Mouse (Mus musculus) cortical plate, adult 2 months (tissue): ENCODE results near the gene Zdhhc20. TPM values are rescaled to one million over a fixed set of nuclear protein-coding genes. Genes with fewer than 3 reads are reported as not detected.
"Not testable (repeated sequence)": the region's sequence is repeated elsewhere in the genome, so short reads cannot be mapped to it uniquely, and the experiment has no call there.

Experiments used
- H3K27ac ChIP-seq: fragments of 200-500 bp; 2 replicates; pipeline ENCODE4 v1.5.1; 2012; ENCODE audit warnings: low read length, control low read depth, inconsistent platforms; ENCODE audit not compliant: insufficient read depth
- H3K4me1 ChIP-seq: fragments of 200-500 bp; 2 replicates; pipeline ENCODE4 v1.6.1; 2011; ENCODE audit warnings: low read length; ENCODE audit not compliant: control insufficient read depth, insufficient read depth
- H3K4me3 ChIP-seq: fragments of 200-500 bp; 2 replicates; pipeline ENCODE4 v1.5.1; 2011; ENCODE audit warnings: mild to moderate bottlenecking, low read length, control low read depth; ENCODE audit not compliant: insufficient read depth
- CTCF ChIP-seq: fragments of 200-500 bp; IDR thresholded peaks from 2 replicates; pipeline ENCODE4 v1.5.1; 2011; ENCODE audit warnings: mild to moderate bottlenecking, control low read depth, low read length; ENCODE audit not compliant: insufficient read depth; ENCODE audit errors: extremely low read depth
- POLR2A ChIP-seq: fragments of 200-500 bp; IDR thresholded peaks from 2 replicates; pipeline ENCODE4 v1.6.1; 2011; ENCODE audit warnings: mild to moderate bottlenecking, low read length, control low read depth; ENCODE audit not compliant: insufficient read depth; ENCODE audit errors: extremely low read depth
- polyA plus RNA-seq: library from polyadenylated mRNA; depleted of rRNA; stranded (reverse); fragments of >200 nt; gene quantifications from 2 replicates; pipeline ENCODE4 v1.2.3, GENCODE M21; 2012

Gene Zdhhc20
- polyA plus RNA-seq, 1 experiment, result 28.7 TPM

DNA sequence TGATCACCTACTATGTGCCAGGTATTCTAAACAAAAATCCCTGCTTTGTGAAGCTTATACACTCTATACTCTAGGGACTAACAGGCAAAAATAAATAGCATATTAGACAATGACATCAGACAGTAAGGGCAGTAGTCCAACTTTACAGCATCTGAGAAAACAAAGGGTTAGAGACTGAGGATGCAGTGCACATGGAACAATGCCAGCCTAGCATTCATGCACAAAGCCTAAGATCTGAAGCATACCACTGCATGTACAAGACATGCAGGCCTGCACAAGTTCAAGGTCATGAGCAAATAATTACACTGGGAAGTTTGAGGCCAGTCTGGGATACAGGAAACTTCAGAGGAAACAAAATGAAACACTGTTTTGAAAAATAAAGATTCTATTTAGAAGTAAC, 30.6 kb downstream of the Zdhhc20 start:
- no peak for TF ChIP-seq CTCF
- TF ChIP-seq POLR2A, result no peak
- H3K27ac ChIP-seq, result no peak overlapping the region

DNA sequence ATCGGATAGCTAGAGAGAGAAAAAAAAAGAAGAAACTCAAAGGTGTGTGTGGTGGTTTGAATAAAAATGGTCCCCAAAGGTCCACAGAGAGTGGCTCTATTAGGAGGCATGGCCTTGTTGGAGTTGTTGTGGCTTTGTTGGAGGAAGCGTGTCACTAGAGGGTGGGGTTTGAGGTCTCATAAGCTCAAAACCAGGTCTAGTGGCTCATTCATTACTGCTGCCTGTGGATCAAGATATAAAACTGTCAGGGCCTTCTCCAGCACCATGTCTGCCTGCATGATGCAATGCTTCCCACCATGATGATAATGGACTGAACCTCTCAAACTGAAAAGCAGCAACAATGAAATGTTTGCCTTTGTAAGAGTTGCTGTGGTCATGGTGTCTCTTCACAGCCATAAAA, 31.5 kb downstream of the Zdhhc20 start:
- no peak overlapping the region for H3K4me3 ChIP-seq
- H3K4me1 ChIP-seq, result peaks cover 1% of the 10 kb centered on the region; the same call in 1 of the 2 replicates
- no peak overlapping the region for H3K27ac ChIP-seq
- TF ChIP-seq CTCF (no peak), POLR2A (no peak)

More for the DNA sequence above, 30.6 kb downstream of the Zdhhc20 start:
- Histone ChIP-seq H3K4me1 (peaks cover 3% of the 10 kb centered on the region), H3K4me3 (no peak overlapping the region)

DNA sequence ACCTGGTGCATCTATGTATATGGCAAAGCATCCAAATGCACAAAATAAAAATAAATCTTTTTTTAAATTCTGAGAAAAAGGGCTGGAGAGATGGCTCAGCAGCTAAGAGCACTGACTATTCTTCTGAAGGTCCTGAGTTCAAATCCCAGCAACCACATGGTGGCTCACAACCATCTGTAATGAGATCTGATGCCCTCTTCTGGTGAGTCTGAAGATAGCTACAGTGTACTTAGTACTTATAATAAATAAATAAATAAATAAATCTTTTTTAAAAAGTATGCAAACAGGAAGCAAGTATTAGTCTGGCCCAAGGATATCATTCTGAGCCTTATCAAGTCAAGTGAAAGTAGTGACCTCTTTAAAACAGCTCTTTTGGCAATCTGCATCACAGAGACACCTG, 34.0 kb downstream of the Zdhhc20 start:
- not testable (repeated sequence) for H3K4me3 ChIP-seq, H3K4me1 ChIP-seq

DNA sequence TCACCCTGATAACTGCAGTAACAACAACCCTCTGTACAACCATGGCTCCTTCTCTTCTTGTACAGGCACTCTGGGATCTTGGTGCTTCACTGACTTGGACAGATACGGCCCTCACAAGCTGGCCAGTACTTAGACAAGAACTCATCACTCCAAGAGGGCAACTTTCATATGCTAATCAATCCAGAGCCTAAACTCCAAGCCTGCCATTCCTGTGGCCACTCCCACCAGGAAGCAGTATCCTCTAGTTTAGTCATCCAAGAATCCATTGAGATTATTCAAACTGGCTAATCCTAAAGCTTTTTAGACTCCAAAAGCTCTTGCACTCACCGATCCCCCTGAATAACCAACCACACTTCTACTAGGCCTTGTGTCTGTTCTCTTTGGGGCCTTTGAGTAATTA, 37.1 kb downstream of the Zdhhc20 start:
- Histone ChIP-seq H3K4me1 (no peaks in the 10 kb centered on the region), H3K4me3 (no peak overlapping the region), H3K27ac (no peak overlapping the region)
- TF ChIP-seq CTCF, result no peak

More for the DNA sequence above, 34.0 kb downstream of the Zdhhc20 start:
- not testable (repeated sequence) for H3K27ac ChIP-seq

DNA sequence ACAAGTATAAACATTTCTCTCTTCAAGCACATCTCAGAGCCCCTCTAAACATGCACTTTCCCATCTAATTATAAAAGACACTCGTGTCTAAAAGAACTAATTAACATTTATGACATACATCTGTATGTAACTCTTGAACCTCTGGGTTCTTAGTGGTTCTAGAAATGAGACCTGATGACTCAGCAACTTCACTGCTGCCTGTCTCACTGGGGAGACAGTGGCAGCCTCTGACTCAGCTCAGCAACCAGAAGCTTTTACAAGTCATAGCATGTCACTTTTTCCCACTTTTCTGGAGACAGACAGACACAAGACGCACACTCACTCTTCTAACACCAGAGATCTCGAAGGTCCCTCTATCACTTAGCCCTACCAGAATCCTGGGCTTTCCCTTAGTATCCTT, 39.7 kb downstream of the Zdhhc20 start:
- TF ChIP-seq CTCF (no peak), POLR2A (no peak)
- no peaks in the 10 kb centered on the region for H3K4me1 ChIP-seq
- no peak overlapping the region for H3K27ac ChIP-seq
- no peak overlapping the region for H3K4me3 ChIP-seq

DNA sequence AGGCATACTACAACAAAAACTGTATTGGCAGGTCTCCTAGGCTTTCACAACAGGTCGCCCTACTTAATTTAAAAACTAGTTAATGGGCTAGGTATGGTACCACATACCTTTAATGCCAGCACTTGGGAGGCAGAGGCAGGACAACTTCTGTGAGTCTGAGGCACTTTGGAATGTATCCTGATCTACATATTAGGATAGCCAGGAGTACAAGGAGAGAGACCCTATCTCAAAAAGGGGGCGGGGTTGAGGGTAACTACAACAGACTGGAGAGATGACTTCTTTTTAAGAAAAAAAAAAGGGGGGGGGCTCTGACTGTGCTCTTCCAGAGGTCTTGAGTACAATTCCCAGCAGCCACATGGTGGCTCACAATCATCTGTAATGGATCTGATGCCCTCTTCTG, 41.4 kb downstream of the Zdhhc20 start:
- TF ChIP-seq POLR2A (no peak), CTCF (no peak)
- H3K4me1 ChIP-seq, result no peaks in the 10 kb centered on the region
- H3K4me3 ChIP-seq, result no peak overlapping the region
- no peak overlapping the region for H3K27ac ChIP-seq

DNA sequence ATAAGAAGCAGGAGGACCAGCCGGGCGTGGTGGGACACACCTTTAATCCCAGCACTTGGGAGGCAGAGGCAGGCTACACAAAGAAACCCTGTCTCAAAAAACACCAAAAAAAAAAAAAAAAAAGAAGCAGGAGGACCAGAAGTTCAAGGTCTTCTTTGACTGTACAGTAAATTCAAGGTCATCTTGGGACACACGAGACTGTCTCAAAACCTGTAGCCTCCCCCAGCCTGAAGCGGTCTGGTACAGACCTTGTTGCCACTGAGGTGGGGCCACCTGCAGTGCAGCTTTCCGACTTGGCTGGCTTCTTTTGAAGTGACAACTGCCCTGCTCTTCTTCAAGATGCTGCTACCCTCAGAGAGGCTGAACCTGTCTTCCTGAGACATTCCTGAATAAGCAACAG, 42.0 kb downstream of the Zdhhc20 start:
- not testable (repeated sequence) for H3K4me1 ChIP-seq, H3K4me3 ChIP-seq, H3K27ac ChIP-seq

DNA sequence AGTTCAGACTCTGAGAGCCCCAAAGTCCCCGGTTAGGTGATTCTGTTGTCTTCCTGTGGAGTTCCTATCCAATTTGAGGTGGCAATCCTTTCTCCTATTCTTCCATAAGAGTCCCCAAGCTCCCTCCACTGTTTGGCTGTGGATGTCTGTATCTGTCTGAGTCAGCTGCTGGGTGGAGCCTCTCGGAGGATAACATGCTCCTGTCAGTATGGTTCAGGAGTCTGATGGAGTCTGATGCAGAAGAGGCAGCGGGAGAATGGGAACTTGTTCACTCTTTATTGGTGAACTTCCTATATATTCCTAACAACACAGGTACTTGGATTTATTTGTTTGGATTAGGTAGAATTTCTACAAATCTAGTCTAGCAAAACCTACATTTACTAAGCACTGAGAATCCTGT, 45.5 kb downstream of the Zdhhc20 start:
- TF ChIP-seq CTCF, result no peak
- no peak for TF ChIP-seq POLR2A
- Histone ChIP-seq H3K27ac (no peak overlapping the region), H3K4me3 (no peak overlapping the region), H3K4me1 (no peaks in the 10 kb centered on the region)

DNA sequence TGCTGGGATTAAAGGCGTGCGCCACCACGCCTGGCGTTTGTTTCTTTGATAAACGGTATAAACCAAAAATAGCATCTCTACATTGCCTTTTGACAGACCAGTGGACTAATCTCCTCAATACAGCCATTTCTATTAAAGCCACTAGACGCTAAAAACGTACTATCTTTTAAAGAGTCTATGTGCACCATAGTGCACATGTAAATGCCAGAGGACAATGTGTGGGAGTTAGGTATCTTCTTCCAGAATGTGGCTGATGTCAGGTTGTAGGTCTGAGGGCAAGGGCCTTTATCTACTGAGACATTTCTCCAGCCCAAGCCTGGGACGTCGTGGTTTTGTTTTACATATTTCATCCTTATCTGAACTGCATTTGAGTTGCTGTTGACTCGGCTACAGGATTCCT, 54.9 kb downstream of the Zdhhc20 start:
- no peak overlapping the region for H3K4me3 ChIP-seq
- H3K27ac ChIP-seq, result no peak overlapping the region
- no peaks in the 10 kb centered on the region for H3K4me1 ChIP-seq
- TF ChIP-seq CTCF, result no peak
- TF ChIP-seq POLR2A, result no peak

DNA sequence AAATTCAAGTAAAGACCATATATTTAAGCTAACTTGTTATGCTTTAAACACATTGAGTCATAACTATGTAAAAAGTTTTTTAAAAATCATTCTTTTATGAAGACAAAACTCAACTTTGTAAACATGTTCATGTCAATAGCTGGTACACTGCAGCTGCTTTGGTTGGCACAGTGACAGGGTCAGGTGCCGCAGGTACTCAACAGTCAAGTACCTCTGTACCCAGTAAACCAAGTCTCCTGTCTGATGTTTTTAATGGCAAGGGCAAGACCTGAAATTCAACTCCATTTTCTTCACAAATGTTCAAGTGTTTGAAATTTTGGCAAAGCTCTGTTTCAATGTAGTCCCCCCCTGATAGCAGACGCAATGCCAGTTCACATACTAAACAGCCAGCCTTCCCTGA, 56.5 kb downstream of the Zdhhc20 start:
- TF ChIP-seq POLR2A, result no peak
- Histone ChIP-seq H3K27ac (no peak overlapping the region), H3K4me1 (no peaks in the 10 kb centered on the region), H3K4me3 (no peak overlapping the region)

DNA sequence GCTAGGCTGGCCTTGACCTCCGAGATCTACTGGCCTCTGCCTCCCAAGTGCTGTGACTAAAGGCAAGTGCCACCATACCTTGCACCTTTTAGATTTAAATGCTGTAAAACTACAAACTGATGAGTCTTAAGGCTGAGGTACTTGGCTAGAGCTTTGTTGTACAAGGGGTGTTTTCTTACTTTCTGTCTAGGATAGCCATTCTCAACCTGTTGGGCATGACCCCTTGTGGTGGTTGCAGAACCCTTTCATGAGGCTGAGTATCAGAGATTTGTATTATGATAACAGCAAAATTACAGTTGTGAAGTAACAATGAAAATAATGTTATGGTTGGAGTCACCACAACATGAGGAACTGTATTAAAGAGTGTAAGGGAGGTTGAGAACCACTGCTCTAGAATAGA, 62.8 kb downstream of the Zdhhc20 start:
- TF ChIP-seq POLR2A (no peak), CTCF (no peak)
- Histone ChIP-seq H3K4me1 (peaks cover 3% of the 10 kb centered on the region; the same call in 1 of the 2 replicates), H3K27ac (no peak overlapping the region), H3K4me3 (peak overlapping the region; percentile 47; the same call in 1 of the 2 replicates)
